Mouse (Mus musculus) NIH3T3 (cell line): ENCODE data around the gene Zdhhc7.
A peak's percentile ranks its signal among the peaks of the same experiment; 100 is the strongest.

Source experiments
- DNase-seq: peaks from one replicate; pipeline ENCODE4 v3.0.0-alpha.2; 2012; ENCODE audit warnings: low read depth

The Zdhhc7 gene

DNA sequence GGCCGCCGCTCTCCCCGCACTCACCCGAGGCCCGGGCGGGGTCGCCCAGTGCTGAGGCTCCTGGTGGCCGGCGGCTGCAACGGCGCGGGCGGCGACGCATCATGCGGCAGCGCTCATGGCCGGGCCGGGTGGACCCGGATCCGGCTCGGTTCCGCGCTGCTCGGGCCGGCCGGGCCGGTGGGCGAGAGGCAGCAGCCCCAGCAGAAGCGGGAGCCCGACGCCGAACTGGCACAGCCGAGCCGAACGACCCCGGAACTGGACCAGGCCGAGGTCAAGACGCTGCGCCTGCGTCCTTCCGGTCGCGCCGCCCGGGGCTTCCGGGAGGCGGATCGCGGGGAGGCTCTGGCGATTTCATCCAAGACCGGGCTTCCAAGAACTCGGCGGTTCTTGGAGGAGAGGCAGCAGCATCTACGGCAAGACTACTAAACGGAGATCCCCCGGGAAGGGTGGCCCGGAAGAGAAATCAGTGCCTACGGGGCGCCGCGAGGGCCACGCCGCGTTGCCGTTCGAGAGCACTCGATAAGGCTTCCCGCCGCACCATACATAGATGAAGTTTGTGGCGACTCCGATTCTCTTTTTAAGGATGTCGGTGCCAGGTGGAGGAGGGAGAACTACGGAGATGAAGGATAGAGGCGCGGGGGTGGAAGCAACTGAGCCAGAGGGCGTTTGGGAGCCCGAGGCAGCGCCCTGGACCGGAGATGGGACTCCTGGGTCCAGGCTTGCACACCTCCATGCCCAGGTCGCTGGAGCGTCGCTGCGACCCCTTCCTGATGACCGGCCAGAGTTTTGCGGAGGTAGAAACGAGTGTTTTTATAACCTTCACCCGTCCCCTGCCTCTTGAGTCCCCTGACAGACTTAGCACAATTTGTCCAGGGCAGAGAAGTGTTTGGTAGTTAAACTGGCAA is at the start of gene Zdhhc7:
Gene Zdhhc7 (minus strand): TSS at position 415 of the 905 bp plus-strand sequence.
- peak; percentile 85 for DNase-seq

GRCm38 (mm10) chr8:120150028-120150427 is 48.7 kb upstream of the Zdhhc7 start:
- no peak for DNase-seq

DNA sequence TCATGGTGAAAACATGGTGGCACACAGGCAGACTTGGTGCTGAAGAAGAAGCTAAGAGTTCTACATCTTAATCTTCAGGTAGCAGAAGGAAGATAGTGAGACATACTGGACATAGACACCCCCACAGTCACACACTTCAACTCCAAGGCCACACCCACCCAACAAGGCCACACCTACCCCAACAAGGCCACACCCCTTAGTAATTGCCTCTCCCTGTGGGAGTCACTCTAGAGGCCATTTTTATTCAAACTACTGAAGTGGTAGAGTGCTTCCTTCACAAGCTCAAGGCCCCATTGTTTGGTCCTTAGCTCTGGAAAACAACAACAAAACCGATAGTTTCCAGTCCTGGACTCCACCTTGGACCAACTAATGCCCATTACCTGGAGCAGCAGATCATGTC is 44.8 kb upstream of the Zdhhc7 start:
- DNase-seq: no peak

DNA sequence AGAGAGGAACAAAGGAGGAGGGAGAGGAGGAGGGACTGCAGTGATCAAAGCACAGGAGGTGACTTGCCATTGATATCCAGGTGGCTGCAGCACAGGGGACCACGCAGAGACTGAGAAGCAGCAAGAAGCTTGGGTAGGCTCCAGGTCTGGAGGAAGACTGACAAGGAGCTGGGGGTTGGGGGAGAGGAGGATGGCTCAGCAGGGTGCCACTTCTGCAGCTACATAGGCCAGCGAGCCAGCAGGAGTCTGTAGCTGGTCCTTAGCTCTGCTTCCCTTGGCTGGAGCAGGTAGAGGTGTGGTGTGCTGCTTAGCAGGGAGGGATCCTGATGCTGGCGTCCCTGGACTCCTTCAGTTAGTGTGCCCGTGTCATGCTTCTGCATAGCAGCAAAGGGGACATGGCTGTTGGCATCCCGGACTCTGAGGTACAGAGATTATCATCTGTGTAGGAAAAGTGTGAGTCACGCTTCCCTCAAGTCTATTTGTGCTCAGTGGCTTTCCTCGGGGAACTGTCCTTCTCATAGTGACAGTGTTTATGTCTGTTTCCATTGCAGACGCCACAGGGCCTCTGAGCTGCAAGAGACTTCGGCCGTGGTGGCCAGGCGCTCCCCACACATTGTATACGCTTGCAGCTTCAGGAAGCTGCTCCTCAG is 43.5 kb upstream of the Zdhhc7 start:
- no peak for DNase-seq

DNA sequence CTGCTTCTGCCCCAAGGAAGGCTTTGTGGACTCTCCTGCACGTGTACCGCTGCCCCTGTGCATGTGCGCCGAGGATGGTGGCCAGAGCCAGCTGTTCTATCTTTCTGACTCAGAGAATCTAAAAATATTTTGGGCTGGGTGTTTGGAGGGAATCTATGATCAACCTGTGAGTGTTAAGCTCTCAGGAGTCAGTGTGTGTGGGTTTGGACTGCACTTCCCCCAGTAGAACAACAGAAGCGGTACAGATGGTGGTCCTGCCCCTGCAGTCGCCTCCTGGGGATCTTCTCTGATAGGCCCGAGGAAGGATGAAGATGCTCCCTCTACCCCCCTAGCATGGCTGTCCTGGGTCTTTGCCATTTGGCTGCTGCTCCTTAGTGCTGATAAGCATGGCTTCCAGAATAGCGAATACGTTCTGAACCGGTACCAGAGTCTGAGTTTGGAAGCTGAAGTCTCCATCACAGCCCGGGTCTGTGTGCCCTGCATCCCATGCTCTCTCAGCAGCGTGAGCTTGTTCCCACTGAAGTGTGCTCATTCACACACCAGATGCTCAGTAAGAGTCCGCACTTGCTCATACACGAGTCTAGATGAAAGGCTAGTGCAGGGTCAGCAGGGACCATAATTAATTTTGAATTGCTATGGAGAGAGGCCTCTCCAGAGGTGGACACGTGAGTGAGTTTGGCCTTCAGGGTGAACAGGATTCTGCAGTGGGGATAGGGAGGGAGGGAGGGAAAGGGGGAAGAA is 42.8 kb upstream of the Zdhhc7 start:
- DNase-seq: no peak

GRCm38 (mm10) chr8:120140769-120141168 is 39.5 kb upstream of the Zdhhc7 start:
- DNase-seq: peak; percentile 39

- no peak for DNase-seq
Measured at GRCm38 (mm10) chr8:120138958-120139357, 37.7 kb upstream of the Zdhhc7 start.

- DNase-seq: no peak
Measured at GRCm38 (mm10) chr8:120136618-120137017, 35.3 kb upstream of the Zdhhc7 start.

DNA sequence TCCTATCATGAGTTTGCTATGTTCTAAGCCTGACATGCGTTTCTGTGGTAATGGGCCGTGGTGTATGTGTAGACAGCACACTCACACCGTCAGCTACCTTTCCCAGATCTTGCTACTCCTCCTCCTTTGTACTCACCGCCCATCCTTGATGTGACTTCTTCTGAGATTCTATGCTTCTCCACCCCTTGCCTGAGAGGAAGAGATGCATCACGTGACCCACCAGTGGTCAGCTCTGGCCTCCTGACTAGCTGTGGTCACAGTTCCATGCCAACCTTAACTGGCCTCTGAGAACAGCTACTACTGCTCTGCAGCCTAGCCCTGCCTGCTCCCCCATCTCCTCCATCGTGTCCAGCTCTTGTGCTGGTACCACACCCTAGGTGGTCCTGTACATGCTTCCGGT is 34.4 kb upstream of the Zdhhc7 start:
- DNase-seq: no peak

GRCm38 (mm10) chr8:120133169-120133568 is 31.9 kb upstream of the Zdhhc7 start:
- DNase-seq: no peak

GRCm38 (mm10) chr8:120131158-120131557 is 29.9 kb upstream of the Zdhhc7 start:
- no peak for DNase-seq

DNA sequence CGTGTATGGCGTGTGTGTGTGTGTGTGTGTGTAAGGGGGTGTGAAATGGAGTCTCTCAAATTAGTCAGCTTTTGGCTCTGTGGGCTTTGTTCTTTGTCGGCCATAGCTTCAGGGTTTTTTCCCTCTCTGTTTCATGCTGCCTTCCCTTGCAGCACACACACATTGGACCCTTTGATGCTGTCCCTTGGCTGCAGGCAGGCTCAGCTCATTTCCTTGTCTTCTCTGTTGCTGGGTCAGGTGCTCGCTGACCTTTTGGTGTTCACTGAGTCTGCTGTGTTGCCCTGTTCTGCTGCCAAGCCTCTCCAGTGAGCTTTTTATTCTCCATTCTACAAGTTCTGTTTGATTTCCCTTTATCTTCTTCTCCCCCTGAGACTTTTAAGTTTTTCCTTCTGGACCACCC is 28.3 kb upstream of the Zdhhc7 start:
- no peak for DNase-seq

GRCm38 (mm10) chr8:120126357-120127161 is 25.3 kb upstream of the Zdhhc7 start:
- peak; percentile 23 for DNase-seq

DNA sequence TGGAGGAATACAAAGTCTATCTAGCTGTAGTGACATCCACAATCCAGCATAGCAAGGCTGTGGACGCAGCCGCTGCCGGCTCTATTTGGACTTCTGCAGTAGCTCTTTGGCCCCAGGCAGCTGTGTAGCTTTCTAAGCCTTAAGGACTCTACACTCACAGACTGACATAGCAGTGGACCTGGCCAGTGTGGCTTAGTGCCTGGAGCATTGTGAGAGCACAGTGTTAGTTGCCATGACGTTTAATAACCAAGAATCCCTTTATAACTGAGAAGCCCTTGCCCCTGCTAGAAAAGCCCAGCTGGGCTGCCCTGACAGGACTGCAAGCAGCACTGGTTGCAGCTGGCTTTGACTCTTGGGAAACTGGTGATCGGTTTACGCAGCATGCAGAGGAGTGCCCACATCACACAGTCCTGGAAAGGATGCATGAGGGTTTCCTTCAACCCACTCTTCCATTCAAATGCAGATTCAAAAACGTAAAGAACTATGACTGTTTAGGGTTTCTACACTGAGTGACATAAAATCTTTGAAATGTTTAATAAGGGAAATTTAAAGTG is 23.6 kb upstream of the Zdhhc7 start:
- DNase-seq: no peak

- DNase-seq: no peak
Measured at GRCm38 (mm10) chr8:120124261-120124660, 23.0 kb upstream of the Zdhhc7 start.

DNA sequence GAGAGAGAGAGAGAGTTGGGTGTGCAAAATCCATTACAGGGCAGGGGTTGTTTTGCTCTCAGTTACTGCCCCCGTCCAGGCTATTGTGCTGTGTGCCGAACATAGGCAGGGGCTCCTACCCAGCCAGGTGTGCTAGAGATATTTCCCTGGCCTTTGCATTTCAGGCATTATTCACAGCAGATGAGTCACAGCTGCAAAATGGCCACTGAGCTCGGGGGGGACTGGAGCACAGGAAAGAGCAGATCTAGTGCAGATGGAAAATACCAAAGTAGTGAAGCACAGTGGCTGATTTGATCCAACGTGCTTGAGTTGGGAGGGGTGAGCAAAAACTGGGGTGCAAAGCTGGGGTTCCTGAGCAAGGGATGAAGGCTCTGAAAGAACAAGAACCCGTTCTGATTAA is 19.7 kb upstream of the Zdhhc7 start:
- DNase-seq: peak; percentile 75

GRCm38 (mm10) chr8:120119931-120120330 is 18.6 kb upstream of the Zdhhc7 start:
- DNase-seq: no peak

DNA sequence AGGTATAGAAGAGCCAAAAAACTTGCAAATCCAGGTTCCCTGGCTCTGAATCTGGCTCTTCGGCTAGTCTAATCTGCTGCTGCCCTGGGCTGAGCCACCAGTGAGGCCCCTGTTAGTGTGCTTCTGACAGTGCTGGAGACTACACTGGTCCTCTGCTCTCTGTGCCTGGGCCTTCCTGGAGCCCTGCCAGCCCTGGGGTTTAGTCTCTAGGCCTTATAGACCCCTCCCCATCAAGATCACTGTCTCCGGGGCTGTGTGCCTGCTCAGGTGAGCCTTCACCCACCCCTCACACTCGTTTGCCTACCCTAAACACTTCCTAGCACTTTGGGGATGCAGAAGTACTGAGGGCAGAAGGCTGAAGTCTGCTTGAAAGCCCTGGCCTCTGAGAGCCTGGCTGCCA is 18.1 kb upstream of the Zdhhc7 start:
- no peak for DNase-seq

GRCm38 (mm10) chr8:120118847-120119246 is 17.6 kb upstream of the Zdhhc7 start:
- no peak for DNase-seq

DNA sequence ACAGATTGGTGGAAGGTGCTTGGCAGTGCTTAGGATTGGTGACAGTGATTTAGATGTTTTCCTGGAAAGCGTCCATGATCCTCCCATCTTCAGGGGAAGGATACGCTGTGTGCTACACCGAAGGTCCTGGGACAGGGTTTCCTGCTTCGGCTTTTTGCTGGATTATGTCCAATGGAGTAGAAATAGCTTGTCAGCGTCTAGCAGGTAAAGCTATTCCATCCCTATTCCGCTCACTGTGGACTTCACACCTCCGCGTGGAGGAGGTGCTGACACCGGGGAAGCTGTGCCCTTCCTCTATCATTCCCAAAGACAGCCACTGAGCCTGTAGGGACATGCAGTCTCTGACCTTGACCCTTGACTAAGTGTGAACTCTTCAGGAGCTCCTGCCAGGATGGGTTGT is 16.9 kb upstream of the Zdhhc7 start:
- DNase-seq: no peak

- no peak for DNase-seq
Measured at GRCm38 (mm10) chr8:120116600-120116999, 15.3 kb upstream of the Zdhhc7 start.
